Mouse (Mus musculus): ENCODE data around the gene Otop1. TPM values are rescaled to one million over a fixed set of nuclear protein-coding genes. Genes with fewer than 3 reads are reported as not detected.

Gene Otop1
- polyA plus RNA-seq, 1 experiment from 2014 or later = not detected

GRCm38 (mm10) chr5:38277936-38278600 is 2.3 kb downstream of the Otop1 start:
- Histone ChIP-seq H3K4me3 (replicated peaks; ENCODE audit: low read length) (peak overlapping the region; percentile 28), H3K27ac (no peak overlapping the region), H3K4me2 (replicated peaks) (peak overlapping the region; percentile 48), H3K27me3 (ENCODE audit: control insufficient read depth, insufficient read depth, low read length) (peaks cover 71% of the 10 kb centered on the region), H3K36me3 (replicated peaks; ENCODE audit: control insufficient read depth, insufficient read depth) (no peaks in the 10 kb centered on the region), H3K9me3 (ENCODE audit: control insufficient read depth, low read length) (no peaks in the 10 kb centered on the region), H3K4me1 (replicated peaks; ENCODE audit: control insufficient read depth, insufficient read depth, low read length) (no peaks in the 10 kb centered on the region; the same call in 1 of the 2 replicates), H3K9ac (peak overlapping the region; percentile 9; the same call in 1 of the 2 replicates)
- ATAC-seq (ENCODE audit: low FRiP score) (no peak), DNase-seq (ENCODE audit: low spot score) (no peak)
- WGBS = 22% methylated on average over 12 of the region's 12 CpGs

- 47% methylated on average over 1 of the region's 1 CpGs for WGBS
- peaks cover 56% of the 10 kb centered on the region for H3K27me3 ChIP-seq (ENCODE audit: control insufficient read depth, insufficient read depth, low read length)
- DNase-seq (ENCODE audit: low spot score) (no peak), ATAC-seq (ENCODE audit: low FRiP score) (no peak)
- no peak overlapping the region for H3K9ac ChIP-seq
- no peaks in the 10 kb centered on the region; the same call in 1 of the 2 replicates for H3K4me1 ChIP-seq (replicated peaks; ENCODE audit: control insufficient read depth, insufficient read depth, low read length)
- no peaks in the 10 kb centered on the region for H3K36me3 ChIP-seq (replicated peaks; ENCODE audit: control insufficient read depth, insufficient read depth)
- no peak overlapping the region for H3K4me3 ChIP-seq (replicated peaks; ENCODE audit: low read length)
- no peaks in the 10 kb centered on the region for H3K9me3 ChIP-seq (ENCODE audit: control insufficient read depth, low read length)
- no peak overlapping the region for H3K4me2 ChIP-seq (replicated peaks)
- no peak overlapping the region for H3K27ac ChIP-seq
These were observed 4.3 kb downstream of the Otop1 start for GRCm38 (mm10) chr5:38280075-38280474.

GRCm38 (mm10) chr5:38285724-38286123 is 10.0 kb downstream of the Otop1 start:
- Histone ChIP-seq H3K4me2 (replicated peaks) (no peak overlapping the region), H3K9ac (no peak overlapping the region), H3K9me3 (ENCODE audit: control insufficient read depth, low read length) (no peaks in the 10 kb centered on the region), H3K27ac (no peak overlapping the region), H3K36me3 (replicated peaks; ENCODE audit: control insufficient read depth, insufficient read depth) (no peaks in the 10 kb centered on the region), H3K4me3 (replicated peaks; ENCODE audit: low read length) (no peak overlapping the region), H3K4me1 (replicated peaks; ENCODE audit: control insufficient read depth, insufficient read depth, low read length) (no peaks in the 10 kb centered on the region), H3K27me3 (ENCODE audit: control insufficient read depth, insufficient read depth, low read length) (peaks cover 6% of the 10 kb centered on the region; the same call in 1 of the 2 replicates)
- ATAC-seq (ENCODE audit: low FRiP score) (no peak), DNase-seq (ENCODE audit: low spot score) (no peak)
- WGBS = 73% methylated on average over 9 of the region's 9 CpGs

GRCm38 (mm10) chr5:38288476-38288875 is 12.7 kb downstream of the Otop1 start:
- no peaks in the 10 kb centered on the region for H3K4me1 ChIP-seq (replicated peaks; ENCODE audit: control insufficient read depth, insufficient read depth, low read length)
- H3K9ac ChIP-seq = no peak overlapping the region
- 89% methylated on average over 3 of the region's 3 CpGs for WGBS
- no peaks in the 10 kb centered on the region for H3K36me3 ChIP-seq (replicated peaks; ENCODE audit: control insufficient read depth, insufficient read depth)
- no peak overlapping the region for H3K4me3 ChIP-seq (replicated peaks; ENCODE audit: low read length)
- no peak overlapping the region for H3K4me2 ChIP-seq (replicated peaks)
- no peak for DNase-seq (ENCODE audit: low spot score)
- H3K27me3 ChIP-seq (ENCODE audit: control insufficient read depth, insufficient read depth, low read length) = no peaks in the 10 kb centered on the region
- ATAC-seq (ENCODE audit: low FRiP score) = no peak
- H3K27ac ChIP-seq = no peak overlapping the region
- H3K9me3 ChIP-seq (ENCODE audit: control insufficient read depth, low read length) = no peaks in the 10 kb centered on the region

- H3K4me1 ChIP-seq (replicated peaks; ENCODE audit: control insufficient read depth, insufficient read depth, low read length) = no peaks in the 10 kb centered on the region
- no peak overlapping the region for H3K4me3 ChIP-seq (replicated peaks; ENCODE audit: low read length)
- no peak overlapping the region for H3K27ac ChIP-seq
- H3K36me3 ChIP-seq (replicated peaks; ENCODE audit: control insufficient read depth, insufficient read depth) = no peaks in the 10 kb centered on the region
- ATAC-seq (ENCODE audit: low FRiP score) = no peak
- no peak for DNase-seq (ENCODE audit: low spot score)
- H3K9ac ChIP-seq = no peak overlapping the region
- WGBS = 92% methylated on average over 12 of the region's 12 CpGs
- H3K27me3 ChIP-seq (ENCODE audit: control insufficient read depth, insufficient read depth, low read length) = no peaks in the 10 kb centered on the region
- no peak overlapping the region for H3K4me2 ChIP-seq (replicated peaks)
- H3K9me3 ChIP-seq (ENCODE audit: control insufficient read depth, low read length) = no peaks in the 10 kb centered on the region
These were observed 26.1 kb downstream of the Otop1 start for GRCm38 (mm10) chr5:38301761-38302411.

GRCm38 (mm10) chr5:38302651-38303050 is 26.9 kb downstream of the Otop1 start:
- ATAC-seq (ENCODE audit: low FRiP score) (no peak), DNase-seq (ENCODE audit: low spot score) (no peak)
- Histone ChIP-seq H3K4me1 (replicated peaks; ENCODE audit: control insufficient read depth, insufficient read depth, low read length) (no peaks in the 10 kb centered on the region), H3K9ac (no peak overlapping the region), H3K27ac (no peak overlapping the region), H3K9me3 (ENCODE audit: control insufficient read depth, low read length) (no peaks in the 10 kb centered on the region), H3K4me2 (replicated peaks) (no peak overlapping the region), H3K4me3 (replicated peaks; ENCODE audit: low read length) (no peak overlapping the region), H3K36me3 (replicated peaks; ENCODE audit: control insufficient read depth, insufficient read depth) (no peaks in the 10 kb centered on the region), H3K27me3 (ENCODE audit: control insufficient read depth, insufficient read depth, low read length) (no peaks in the 10 kb centered on the region)
- WGBS = 17% methylated on average over 12 of the region's 12 CpGs

GRCm38 (mm10) chr5:38305241-38305640 is 29.5 kb downstream of the Otop1 start:
- no peaks in the 10 kb centered on the region for H3K36me3 ChIP-seq (replicated peaks; ENCODE audit: control insufficient read depth, insufficient read depth)

GRCm38 (mm10) chr5:38307255-38308101 is 31.7 kb downstream of the Otop1 start:
- peak; percentile 97 for DNase-seq (ENCODE audit: low spot score)
- no peaks in the 10 kb centered on the region for H3K27me3 ChIP-seq (ENCODE audit: control insufficient read depth, insufficient read depth, low read length)
- no peaks in the 10 kb centered on the region for H3K36me3 ChIP-seq (replicated peaks; ENCODE audit: control insufficient read depth, insufficient read depth)
- H3K4me2 ChIP-seq (replicated peaks) = peak overlapping the region; percentile 56
- H3K9me3 ChIP-seq (ENCODE audit: control insufficient read depth, low read length) = no peaks in the 10 kb centered on the region
- H3K4me3 ChIP-seq (replicated peaks; ENCODE audit: low read length) = peak overlapping the region; percentile 27
- no peak overlapping the region for H3K27ac ChIP-seq
- 10% methylated on average over 26 of the region's 26 CpGs for WGBS
- H3K4me1 ChIP-seq (replicated peaks; ENCODE audit: control insufficient read depth, insufficient read depth, low read length) = no peaks in the 10 kb centered on the region
- ATAC-seq (ENCODE audit: low FRiP score) = peak; percentile 88
- H3K9ac ChIP-seq = peak overlapping the region; percentile 37; the same call in 1 of the 2 replicates

More at GRCm38 (mm10) chr5:38305241-38305640, 29.5 kb downstream of the Otop1 start:
- ATAC-seq (ENCODE audit: low FRiP score) (no peak), DNase-seq (ENCODE audit: low spot score) (no peak)
- Histone ChIP-seq H3K27me3 (ENCODE audit: control insufficient read depth, insufficient read depth, low read length) (no peaks in the 10 kb centered on the region), H3K9me3 (ENCODE audit: control insufficient read depth, low read length) (no peaks in the 10 kb centered on the region), H3K4me3 (replicated peaks; ENCODE audit: low read length) (no peak overlapping the region), H3K9ac (no peak overlapping the region), H3K27ac (no peak overlapping the region), H3K4me1 (replicated peaks; ENCODE audit: control insufficient read depth, insufficient read depth, low read length) (no peaks in the 10 kb centered on the region), H3K4me2 (replicated peaks) (no peak overlapping the region)
- 77% methylated on average over 2 of the region's 2 CpGs for WGBS

GRCm38 (mm10) chr5:38308873-38309272 is 33.1 kb downstream of the Otop1 start:
- H3K4me1 ChIP-seq (replicated peaks; ENCODE audit: control insufficient read depth, insufficient read depth, low read length) = no peaks in the 10 kb centered on the region
- H3K9me3 ChIP-seq (ENCODE audit: control insufficient read depth, low read length) = no peaks in the 10 kb centered on the region
- H3K4me2 ChIP-seq (replicated peaks) = no peak overlapping the region
- H3K36me3 ChIP-seq (replicated peaks; ENCODE audit: control insufficient read depth, insufficient read depth) = no peaks in the 10 kb centered on the region
- H3K27me3 ChIP-seq (ENCODE audit: control insufficient read depth, insufficient read depth, low read length) = no peaks in the 10 kb centered on the region
- H3K4me3 ChIP-seq (replicated peaks; ENCODE audit: low read length) = no peak overlapping the region
- H3K27ac ChIP-seq = no peak overlapping the region
- DNase-seq (ENCODE audit: low spot score) = peak; percentile 49
- H3K9ac ChIP-seq = no peak overlapping the region
- WGBS = 57% methylated on average over 5 of the region's 5 CpGs
- peak; percentile 28; the same call in 1 of the 2 replicates for ATAC-seq (ENCODE audit: low FRiP score)

Measured in hindbrain, embryonic 14.5 days (tissue).